Mouse (Mus musculus): Measurements from ENCODE around the gene Smchd1.
"Not testable (repeated sequence)": the region's sequence is repeated elsewhere in the genome, so short reads cannot be mapped to it uniquely, and the experiment has no call there.

The Smchd1 gene

DNA sequence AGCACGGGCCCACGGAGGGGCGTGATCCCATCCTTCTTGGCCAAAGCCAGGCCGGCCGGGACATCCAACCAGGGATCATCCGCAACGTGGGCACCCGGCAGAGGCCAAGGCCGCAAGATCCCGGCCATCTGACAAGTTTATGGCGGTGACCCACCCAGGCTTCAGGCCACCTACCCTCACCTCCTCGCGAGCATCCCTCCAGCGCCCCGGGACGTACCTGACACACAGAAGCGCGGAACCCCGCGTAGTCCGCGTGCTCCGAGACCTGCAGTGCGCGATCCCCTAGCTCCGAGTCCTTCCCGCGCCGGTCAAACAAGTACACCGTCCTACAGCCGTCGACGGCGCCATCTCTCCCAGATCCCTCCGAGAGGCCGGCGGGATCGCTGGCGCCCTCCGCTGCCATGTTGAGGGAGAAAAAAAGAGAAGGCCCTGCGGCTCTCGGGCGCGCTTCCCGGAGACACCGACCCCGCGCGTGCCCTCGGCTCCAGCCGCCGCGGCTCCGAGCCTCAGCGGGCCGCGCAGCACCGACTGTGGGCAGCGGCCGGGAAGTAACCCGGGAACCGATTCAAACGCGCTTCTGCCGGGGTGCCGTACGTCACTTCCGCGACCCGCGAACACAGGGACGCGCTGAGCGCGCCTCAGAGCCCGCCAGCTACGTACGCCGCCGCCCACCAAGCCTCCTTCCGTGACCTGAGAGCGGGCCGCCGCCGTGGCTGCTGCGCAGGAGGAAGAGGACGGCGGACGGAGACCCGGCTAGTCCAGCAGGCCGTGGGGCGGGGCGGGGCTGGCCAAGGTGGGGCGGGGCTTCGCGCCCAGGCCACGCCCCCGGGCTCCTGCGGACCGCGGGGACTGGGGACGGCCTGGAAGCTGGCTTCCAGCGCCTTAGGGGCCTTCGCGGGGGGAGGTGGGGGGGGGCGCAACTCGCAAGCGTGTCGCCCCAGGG is at the start of gene Smchd1:
TSS of gene Smchd1 (minus strand) at position 582 of the 943 bp plus-strand sequence.
- peak; percentile 93 to 95 for DNase-seq

DNA sequence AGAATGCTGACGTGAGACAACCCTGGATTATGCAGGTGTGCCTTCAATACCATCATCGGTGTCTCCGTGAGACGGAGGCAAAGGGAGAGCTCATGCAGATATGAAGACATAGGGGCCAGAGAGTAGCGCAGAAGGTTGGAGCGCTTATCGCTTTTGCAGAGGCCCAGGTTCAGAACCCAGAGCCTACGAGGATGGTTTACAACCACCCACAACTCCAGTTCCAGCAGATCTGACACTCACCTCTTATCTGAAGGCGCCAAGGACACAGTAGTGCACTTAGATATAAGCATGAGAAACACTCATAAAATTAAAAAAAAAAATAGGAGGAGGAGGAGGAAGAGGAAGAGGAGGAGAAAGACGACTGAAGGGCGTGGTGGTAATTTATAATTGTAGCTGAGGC is 35.2 kb upstream of the Smchd1 start:
- DNase-seq, result no peak

DNA sequence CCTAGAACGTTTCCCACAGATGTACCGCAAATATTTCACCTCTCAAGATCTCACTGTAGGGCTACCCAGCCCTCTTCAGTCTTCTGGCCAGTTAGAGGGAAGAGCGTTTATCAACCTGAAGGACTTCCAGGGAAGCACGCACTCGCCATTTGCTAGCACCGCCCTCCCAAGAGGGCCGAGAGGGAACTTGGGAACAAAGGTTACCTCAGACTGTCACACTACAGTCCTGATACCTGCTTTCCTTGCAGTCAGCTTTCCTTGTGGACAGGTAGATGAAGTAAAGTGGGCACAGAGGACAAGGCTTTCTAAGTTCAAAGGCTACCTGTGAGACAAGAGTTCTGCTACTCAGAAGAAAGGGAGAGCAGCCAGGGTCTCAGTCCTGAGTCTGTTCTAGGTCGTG is 31.7 kb upstream of the Smchd1 start:
- no peak for DNase-seq

DNA sequence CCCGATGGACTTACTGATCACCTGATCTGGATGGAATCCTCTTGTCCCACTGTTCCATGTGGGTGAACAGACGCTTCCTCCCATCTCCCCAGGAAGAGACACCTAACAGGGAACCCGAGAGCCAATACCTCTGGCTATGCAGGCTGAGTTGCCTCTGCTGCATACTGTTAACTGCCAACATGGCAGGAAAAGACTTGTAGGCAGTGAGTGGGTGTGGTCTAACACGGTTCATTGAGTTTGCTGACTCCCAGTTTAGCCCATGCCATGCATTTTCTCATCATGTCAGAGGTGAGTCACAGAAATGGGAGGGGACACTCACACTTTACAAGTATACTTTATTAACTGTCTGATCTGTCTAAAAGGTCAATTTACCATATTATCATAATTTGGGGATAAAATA is 20.6 kb upstream of the Smchd1 start:
- DNase-seq, result no peak

DNA sequence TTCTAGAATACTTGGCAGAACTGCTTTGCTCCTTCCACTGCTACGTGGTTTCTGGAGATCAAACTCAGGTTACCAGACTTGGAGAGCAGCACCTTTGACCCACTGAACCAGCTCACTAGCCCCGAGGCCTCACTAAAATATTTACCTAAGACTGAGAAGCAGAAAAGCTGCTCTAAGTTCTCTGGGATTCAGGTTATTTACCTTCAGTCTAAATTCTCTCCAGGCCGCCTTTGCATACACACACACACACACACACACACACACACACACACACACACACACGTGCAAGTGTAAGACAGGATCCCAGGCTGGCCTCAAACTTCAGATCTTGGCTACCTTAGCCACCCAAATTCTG is 16.2 kb upstream of the Smchd1 start:
- no peak for DNase-seq

DNA sequence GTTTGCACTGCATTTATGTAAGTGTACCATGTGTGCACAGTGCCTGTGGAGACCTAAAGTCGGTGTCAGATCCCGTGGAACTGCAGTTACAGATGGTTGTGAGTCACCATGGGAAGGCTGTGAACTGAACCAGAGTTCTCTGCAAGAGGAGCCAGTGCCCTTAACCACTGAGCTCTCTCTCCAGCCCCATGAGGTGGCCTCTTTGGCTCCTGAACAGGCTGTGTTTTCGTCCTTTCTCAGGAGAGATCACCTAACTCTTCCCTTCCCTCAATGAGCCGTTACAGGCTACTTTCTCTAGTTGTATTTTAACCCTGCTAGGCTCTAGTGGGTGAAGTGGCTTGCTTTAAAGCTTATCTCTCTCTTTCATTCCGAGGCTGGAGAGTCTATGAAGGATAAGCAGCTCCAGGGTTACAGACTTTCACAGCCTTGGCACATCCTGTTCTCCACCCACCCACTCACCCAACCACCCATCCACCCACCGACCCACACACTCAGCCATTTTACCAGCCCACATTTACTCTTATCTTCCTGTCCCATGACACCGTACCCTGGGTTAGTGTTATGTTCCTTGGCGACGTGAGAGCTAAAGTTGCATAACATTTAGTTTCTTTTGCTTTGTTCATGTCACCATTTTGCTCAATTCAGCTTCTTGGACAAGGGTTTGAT is 15.7 kb upstream of the Smchd1 start:
- DNase-seq, result no peak

DNA sequence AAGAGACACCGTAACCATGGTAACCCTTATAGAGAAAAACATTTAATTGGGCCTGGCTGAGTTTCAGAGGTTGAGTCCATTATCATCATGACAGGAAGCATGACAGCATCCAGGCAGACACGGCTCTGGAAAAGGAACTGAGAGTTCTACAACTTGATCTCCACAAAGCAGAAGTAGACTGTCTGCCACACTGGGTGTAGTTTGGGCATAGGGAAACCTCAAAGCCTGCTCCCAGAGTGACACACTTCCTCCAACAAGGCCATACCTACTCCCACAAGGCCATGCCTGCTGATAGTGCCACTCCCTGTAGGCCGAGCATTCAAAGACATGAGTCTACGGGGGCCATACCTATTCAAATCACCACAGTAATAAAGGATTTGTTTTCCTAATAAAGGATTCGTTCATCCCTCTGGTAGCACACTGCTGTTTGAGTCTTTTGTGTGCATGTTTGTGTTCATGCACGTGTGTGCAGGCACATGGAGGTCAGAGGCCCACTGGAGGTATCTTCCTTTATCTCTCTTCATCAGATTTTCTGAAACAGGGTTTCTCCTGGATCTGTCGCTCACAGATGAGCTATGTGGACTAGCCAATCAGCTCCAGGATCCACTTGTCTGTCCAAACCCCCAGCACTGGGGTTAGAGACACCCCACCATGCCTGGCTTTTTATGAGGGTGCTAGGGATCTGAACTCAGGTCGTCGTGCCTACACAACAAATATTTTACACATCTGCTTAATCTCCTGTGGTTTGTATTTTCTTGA is 14.7 kb upstream of the Smchd1 start:
- DNase-seq, result no peak

DNA sequence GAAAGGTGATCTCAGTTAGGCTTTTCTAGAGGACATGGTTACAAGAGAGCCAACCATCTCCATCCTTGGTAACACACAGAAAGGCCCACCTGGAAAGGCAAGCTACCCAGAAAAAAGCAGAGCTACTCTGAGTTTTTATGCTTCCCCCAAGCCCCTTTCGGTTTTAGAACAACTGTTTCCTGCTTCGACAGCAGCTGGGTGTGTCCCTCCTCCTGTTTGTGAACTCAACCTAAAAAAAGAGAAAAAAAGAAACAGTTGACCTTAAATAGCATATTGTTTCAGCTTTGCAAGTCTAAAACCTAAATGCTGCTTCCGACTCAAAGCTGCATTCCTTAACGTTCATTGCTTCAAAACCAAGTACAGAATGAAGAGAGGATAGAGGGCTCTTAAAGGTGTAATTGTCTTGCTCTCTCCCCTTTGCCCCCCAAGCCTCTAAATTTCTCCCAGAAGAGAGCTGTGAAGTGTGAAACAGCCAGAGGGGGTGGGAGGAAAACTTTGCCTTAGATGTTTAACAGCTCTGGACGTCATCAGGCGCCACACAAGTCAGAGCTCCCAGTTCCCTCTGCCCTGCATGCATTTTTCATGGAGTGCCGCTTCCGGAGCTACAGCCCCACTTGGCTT is 11.2 kb upstream of the Smchd1 start:
- peak in 1 of 2 experiments; percentile 13 for DNase-seq

DNA sequence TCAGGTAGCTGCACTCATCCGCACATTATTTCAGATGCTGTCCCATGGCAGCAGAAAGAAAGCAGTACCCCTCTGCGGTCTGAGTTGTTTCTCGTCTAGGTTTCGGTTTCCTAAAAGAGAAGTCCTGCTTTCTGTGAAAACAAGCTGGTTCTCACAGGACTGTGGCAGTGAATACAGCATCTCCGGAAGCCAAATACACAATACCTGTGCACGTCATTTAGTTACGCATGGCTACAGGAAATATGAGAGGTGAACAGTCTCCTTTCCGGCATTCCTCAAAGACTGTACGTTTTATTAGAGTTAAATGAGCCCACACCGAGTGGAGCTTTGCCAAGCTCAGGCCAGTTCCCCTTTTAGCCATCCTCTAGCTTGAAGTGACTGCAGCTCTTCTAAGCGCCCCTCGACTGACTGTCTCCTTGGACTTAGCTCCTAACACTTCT is 10.7 kb upstream of the Smchd1 start:
- peak; percentile 36 to 49 for DNase-seq

DNA sequence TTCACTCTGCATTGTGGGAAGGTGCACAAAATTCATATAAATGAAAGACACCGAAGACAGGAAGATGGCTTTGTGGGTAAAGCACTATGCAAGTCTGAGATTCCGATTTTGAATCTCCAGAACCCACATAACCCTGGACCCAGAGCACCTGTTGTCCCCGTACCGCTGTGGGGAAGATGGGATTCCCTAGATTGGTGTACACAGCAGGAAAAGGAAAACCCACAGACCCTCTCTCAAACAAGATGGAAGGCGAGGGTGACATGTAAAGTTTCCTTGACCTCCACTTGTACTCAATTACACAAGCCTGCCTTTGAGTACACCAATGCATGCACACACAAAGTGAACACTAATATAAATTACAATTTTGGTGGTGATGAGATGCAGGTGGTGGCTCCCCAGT is 9.6 kb upstream of the Smchd1 start:
- DNase-seq, result no peak

DNA sequence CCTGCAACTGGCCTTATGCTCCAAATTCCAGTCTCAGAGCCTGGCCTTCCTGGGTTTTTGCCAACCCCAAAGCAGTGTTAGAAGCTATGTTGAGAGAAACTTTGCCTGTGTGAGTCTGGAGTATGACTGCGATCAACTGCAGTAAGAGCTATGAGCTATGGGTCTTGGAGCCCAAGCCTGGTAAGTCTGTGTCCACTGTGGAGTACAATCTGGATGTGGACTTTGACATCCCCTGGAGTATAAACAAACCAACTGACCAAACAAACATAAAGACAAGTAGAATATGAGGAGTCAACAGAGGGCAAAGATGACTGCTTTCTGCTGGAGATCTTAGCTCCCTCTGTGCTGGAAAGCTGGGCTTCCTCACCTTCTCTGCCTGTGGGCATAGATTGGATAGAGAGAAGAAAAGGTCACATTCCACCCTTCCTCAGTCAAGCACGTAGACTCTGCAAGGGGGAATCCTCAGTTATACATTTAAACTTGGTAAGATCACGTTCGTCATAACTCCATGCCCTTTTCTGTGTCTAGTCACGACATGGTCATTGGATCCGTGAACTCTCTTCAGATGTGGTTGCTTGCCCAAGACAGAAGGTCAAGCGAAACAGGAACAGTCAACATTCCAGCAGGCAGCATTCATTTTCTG is 8.4 kb upstream of the Smchd1 start:
- DNase-seq, result peak; percentile 36 to 48

DNA sequence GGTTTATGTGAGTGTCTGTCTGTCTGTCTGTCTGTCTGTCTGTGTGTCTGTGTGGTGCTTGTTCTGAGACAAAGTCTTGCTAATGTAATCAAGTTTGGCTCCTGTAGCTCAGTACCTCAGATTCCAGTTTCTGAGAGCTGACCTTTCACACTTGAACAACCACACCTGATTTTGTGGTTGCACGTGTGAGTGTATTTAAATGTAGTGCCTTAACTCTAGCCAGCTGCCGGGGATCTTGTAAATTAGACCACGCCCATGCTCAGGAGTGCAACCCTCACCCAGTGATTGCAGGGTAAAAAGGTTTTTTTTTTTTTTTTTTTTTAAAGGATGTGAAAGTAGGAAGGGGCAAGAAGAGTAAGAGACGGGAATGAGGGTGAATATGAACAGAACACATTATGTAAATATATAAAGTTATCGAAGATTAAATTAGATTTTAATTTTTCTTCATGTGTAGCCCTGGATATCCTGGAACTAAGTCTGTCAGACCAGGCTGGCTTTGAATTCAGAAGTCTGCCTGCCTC is 4.3 kb upstream of the Smchd1 start:
- DNase-seq, result peak; percentile 20 to 32

DNA sequence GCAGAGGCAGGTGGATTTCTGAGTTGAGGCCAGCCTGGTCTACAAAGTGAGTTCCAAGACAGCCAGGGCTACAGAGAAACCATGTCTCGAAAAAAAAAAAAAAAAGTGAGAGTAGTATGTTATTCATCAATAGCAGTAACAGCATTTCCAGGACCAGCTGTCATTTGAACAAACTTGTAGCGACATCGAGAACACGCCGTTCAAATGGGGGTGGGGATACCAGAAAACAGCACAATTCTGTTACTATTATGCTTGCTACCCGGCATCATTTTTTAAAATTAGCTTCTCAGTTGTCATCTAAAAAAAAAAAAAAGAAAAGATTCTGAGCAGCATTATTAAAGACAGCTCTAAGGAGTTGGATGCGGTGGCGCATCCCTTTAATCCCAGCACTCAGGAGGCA is 2.3 kb upstream of the Smchd1 start:
- no peak for DNase-seq

DNA sequence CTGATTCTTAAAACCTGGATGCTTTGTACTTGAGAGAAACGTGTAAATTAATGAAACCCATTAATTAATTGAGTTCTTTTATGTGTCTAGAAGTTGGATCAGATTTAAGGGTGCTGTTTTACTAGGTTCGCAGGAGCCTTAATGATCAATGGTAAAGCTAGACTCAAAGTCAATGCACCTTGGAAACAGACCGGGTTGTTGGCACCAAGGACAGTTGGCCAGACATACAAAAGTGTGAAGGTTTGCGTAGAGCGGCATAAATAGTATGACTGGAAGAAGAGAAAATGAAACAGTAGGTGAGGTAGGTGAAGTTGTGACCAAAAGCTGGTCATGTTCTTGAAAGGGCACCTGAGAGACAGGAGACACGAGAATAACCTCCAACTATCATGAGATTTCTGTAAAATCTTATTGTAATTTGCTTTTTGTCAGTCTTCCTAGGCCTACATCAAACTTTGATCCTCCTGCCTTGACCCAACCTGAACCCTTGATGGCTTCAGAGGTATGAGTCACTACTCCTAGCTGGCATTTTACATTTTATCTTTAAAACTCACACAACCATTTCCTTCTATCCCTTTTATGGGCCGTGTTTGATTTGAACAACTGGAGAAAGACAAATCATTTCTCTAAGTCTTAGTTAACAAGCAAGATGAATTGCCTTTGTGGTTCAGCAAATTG is 1.3 kb upstream of the Smchd1 start:
- DNase-seq, result no peak

DNA sequence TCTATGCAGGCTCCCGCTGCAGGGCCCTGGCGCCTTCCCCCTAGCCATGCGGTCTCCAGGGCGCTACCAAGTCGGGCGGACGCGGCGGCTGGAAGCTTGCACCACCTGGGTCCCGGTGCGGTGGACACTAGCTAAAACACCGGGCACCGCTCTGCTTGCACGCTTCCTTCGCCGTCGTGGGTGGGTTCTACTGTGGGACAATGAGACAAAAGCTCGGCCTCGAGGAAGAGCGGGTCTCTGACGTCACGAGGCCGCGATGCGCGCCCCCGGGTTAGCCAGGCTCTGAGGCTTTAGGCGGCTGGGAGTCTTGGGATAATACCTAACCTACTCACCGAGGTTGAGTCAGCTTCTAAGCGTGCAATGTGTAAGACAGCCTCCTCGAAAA is 554 bp upstream of the Smchd1 start:
- peak; percentile 51 to 54 for DNase-seq

DNA sequence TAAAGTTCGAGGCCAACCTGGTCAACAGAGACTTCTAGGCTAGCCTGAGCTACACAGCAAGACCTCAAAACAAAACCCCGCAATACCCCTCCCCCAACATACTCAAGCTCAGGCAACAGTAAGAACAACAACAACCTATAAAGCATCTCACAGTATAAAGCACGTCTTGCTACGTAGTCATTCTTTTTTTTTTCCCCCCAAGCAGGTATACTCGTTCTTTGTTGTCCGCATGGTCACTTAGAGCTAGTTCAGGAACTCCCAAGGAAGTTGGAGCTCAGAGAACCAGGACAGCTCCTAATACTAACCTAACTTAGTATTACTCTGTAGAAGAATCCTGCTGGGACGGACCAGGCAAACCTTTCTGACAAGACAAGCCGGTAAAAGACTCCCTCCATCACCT is 1.0 kb downstream of the Smchd1 start:
- no peak for DNase-seq

DNA sequence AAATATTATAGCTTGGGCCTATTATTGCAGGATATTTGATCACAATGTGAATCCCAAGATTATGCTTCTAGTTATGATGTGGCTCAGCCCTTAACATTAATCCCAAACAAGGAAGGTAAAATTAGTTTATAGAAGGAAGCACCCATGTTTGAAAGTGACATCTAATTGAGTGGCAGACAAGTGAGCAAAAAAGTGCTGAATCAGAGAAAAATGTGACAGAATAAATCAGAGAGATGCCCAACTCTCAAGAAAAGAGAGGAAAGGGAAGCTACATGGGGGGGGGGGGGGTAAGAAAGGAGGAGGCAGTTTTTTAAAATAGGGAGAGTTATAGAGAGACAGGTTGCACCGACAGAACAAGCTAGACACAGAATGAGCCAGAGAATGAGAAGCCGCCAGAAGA is 3.9 kb downstream of the Smchd1 start:
- no peak for DNase-seq

DNA sequence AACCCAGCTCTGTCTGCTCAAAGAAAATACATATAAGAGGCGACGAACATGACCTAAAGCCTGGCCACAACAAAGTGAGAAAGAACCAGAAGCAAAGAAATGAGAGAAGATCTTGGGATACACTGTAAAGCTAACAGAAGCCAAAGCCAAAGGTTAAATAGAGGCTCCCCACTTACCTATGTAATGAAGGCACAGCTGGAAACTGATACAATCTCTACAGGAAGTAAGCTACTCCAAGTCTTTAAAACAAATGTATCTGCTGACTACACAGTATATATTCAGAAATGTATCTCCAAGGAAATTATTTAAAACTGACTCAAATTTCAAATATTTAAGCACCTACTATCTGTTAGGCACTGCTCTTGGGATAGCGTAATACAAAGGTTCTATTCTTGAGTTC is 14.8 kb downstream of the Smchd1 start:
- no peak for DNase-seq

DNA sequence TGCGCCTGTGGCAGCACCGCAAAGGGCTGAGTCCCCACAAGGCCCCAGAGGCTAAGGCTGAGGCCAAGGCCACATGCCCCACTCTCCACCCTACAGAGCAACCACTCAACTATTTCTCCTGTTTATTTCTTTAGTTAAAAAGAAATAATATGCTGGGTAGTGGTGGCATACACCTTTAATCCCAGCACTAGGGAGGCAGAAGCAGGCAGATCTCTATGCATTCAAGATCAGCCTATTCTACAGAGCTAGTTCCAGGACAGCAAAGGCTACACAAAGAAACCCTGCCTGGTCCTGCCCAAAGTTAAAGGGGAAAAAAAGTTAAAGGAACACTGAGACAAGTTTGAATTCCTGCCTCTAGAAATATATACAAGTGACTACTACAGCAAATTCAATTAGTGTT is 15.3 kb downstream of the Smchd1 start, which contains the start of gene Gm4707:
TSS of gene Gm4707 (minus strand) at position 101 of the 400 bp plus-strand sequence.
- no peak for DNase-seq

DNA sequence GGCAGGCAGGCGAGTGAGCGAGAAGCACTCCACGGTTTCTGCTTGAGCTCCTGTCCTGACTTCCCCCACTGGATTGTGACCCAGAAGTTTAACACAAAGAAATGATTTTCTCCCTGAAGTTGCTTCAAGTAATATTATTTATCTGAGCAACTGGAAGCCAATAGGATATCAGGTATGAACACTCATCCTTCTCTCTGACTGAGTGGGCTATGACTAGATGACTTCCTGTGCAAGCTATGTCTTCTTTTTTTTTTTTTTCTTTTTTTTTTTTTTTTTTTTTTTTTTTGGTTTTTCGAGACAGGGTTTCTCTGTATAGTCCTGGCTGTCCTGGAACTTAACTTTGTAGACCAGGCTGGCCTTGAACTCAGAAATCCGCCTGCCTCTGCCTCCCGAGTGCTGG is 17.8 kb downstream of the Smchd1 start:
- DNase-seq, result not testable (repeated sequence)

DNA sequence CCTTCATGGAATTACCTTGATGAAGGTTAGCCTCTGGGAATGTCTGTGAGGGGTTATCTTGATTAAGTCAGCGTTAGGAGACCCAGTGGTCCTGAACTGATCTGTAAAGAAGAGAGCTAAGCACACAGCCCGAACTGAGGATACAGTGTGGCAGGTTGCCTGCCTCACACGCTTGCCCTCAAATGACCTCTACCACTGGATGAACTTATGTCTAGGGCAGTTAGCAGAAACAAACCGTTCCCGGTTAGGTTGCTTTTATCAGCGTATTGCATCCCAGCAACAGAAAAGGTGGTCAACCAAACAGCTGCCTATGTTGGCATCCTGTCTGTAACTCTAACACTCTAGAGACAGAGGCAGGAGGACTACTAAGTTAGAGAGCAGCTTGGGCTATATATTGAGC is 30.0 kb downstream of the Smchd1 start:
- DNase-seq, result no peak

DNA sequence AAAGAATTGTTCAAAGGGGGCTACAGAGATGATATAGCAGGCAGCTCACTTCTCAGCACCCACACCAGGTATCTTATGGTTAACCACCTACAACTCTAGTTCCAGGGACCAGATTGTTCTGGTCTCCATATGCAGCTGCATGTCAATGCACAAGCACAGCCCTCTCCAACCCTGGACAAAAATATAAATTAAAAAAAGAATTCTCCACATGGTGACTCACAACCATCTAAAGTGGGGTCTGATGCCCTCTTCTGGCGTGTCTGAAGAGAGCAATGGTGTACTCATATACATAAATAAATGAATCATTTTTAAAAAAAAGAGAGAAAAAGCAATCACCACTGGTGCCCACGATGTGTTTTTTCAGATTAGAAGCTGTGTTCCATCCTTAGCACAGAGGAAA is 30.4 kb downstream of the Smchd1 start:
- no peak for DNase-seq
